20 mouse cellular contexts compared by ENCODE assay signal in the genomic region with DNA sequence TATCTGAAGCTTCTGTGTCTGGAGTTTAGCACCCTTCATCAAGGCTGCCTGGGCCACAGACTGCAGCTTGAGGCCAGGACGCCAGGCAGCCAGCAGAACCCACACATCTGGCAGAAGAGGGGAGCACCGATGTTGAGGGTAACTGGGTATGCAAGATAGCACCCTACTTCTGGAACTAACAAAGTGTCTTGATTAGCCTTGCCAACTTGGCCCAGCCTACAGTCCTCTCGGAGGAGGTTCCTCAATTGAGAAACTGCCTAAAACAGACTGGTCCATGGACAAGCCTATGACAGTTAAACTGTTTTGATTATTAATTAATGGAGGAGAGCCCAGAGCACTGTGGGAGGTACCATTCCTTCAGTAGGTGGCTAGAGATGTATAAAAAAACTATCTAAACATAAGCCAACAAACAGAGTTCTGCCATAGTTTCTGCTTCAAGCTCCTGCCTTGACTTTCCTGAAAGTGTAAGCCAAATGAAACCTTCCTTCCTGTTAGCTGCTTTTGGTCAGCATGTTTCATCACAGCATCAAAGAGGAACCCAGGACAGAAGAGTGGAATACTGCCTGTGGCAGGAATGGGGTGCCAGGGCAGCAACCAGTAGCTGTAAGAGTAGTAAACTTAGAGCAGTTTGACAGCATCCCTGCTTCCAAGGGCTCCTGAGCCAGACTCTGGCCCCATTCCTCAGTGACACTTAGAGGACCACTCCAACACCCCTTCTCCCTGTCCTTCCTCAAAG. TPM values are rescaled to one million over a fixed set of nuclear protein-coding genes. Genes with fewer than 3 reads are reported as not detected.
"Had no signal": no experiment of that assay in that cellular context is flagged by ENCODE, and none has a peak within 500 bp of the region (broad histone marks: within the 10 kb centered on the region; RNA-seq: fewer than 3 reads in every experiment).

No protein-coding gene starts in this region.

- H3K4me3 ChIP-seq: limb, embryonic 12.5 days; limb, embryonic 15.5 days; midbrain, embryonic 12.5 days; midbrain, embryonic 15.5 days; neural tube, embryonic 12.5 days; neural tube, embryonic 15.5 days had no signal

- H3K27me3 ChIP-seq: limb, embryonic 12.5 days; limb, embryonic 15.5 days; midbrain, embryonic 12.5 days; midbrain, embryonic 15.5 days; neural tube, embryonic 12.5 days; neural tube, embryonic 15.5 days had no signal

- DNase-seq: kidney, adult 2 months; kidney, postnatal 25 days; left cerebral cortex, postnatal 4 days; liver, postnatal 0 days; lung, embryonic 14.5 days; lung, postnatal 4 days; right cerebral cortex, postnatal 25 days; spleen, adult 18-20 months; thymus, postnatal 25 days had no signal

- H3K27ac ChIP-seq: kidney, postnatal 0 days; limb, embryonic 12.5 days; limb, embryonic 15.5 days; liver, embryonic 14.5 days; midbrain, embryonic 12.5 days; midbrain, embryonic 15.5 days; neural tube, embryonic 12.5 days; neural tube, embryonic 15.5 days had no signal

- H3K4me1 ChIP-seq: limb, embryonic 12.5 days; limb, embryonic 15.5 days; midbrain, embryonic 12.5 days; midbrain, embryonic 15.5 days; neural tube, embryonic 12.5 days; neural tube, embryonic 15.5 days had no signal

- ATAC-seq: intestine, embryonic 16.5 days; liver, postnatal 0 days; lung, postnatal 0 days; midbrain, embryonic 15.5 days had no signal

RNA-seq across cellular contexts. Expression of a gene that starts 36.5 kb away (rescaled TPM):
- polyA plus RNA-seq: liver, embryonic 11.5 days; lung, embryonic 14.5 days had no signal
